Mouse (Mus musculus) stomach, embryonic 14.5 days (tissue): ENCODE data around the gene Ripk3. TPM values are rescaled to one million over a fixed set of nuclear protein-coding genes. Genes with fewer than 3 reads are reported as not detected.

ENCODE experiments used
- ATAC-seq: fragments of 200-750 bp; cut with Nextera tagmentation; 2 replicates; pipeline ENCODE4 v1.8.0; 2017; ENCODE audit warnings: low read depth, moderate TSS enrichment; ENCODE audit not compliant: insufficient number of reproducible peaks, insufficient read depth, low FRiP score
- H3K27ac ChIP-seq: fragments of 300-500 bp; sonication (generic); 2 replicates; pipeline ENCODE4 v1.5.1; 2014; ENCODE audit warnings: mild to moderate bottlenecking, low read length, moderate library complexity, mixed read lengths
- H3K27me3 ChIP-seq: fragments of 300-500 bp; sonication (generic); 2 replicates; pipeline ENCODE4 v1.6.1; 2014; ENCODE audit warnings: low read length, control low read depth, mixed read lengths; ENCODE audit not compliant: control insufficient read depth, insufficient read depth
- H3K36me3 ChIP-seq: fragments of 300-500 bp; sonication (generic); 2 replicates; pipeline ENCODE4 v1.6.1; 2014; ENCODE audit warnings: mild to moderate bottlenecking, control low read depth, low read length, moderate library complexity, mixed read lengths; ENCODE audit not compliant: control insufficient read depth, insufficient read depth
- H3K4me1 ChIP-seq: fragments of 300-500 bp; sonication (generic); 2 replicates; pipeline ENCODE4 v1.6.1; 2014; ENCODE audit warnings: low read length, control low read depth, mixed read lengths; ENCODE audit not compliant: control insufficient read depth, insufficient read depth
- H3K4me2 ChIP-seq: fragments of 300-500 bp; sonication (generic); replicated peaks from 2 replicates; pipeline ENCODE4 v1.6.1; 2014; ENCODE audit warnings: low read depth, low read length, control low read depth
- H3K4me3 ChIP-seq: fragments of 300-500 bp; sonication (generic); 2 replicates; pipeline ENCODE4 v1.5.1; 2014; ENCODE audit warnings: low read depth, low read length, control low read depth
- H3K9ac ChIP-seq: fragments of 300-500 bp; sonication (generic); replicated peaks from 2 replicates; pipeline ENCODE4 v1.6.1; 2014; ENCODE audit warnings: low read depth, mild to moderate bottlenecking, control low read depth, low read length, moderate library complexity, mixed read lengths
- H3K9me3 ChIP-seq: fragments of 300-500 bp; sonication (generic); 2 replicates; pipeline ENCODE4 v1.6.1; 2016; ENCODE audit warnings: low read depth, low read length, control low read depth; ENCODE audit not compliant: control insufficient read depth
- WGBS: fragments of 180-500 bp; shearing (Covaris S2); extraction: QIAGEN DNeasy Blood & Tissue Kit; methylation state at CpG from one replicate; pipeline ENCODE4 v1.1.7; 2014; 5-methylcytosine and 5-hydroxymethylcytosine counted together
- polyA plus RNA-seq: library from polyadenylated mRNA; unstranded; fragments of >200 nt; fragmentation: Nextera tagmentation; extraction: Ambion mirVana; gene quantifications from 2 replicates; pipeline ENCODE4 v1.2.1, GENCODE M21; 2014

The Ripk3 gene
- polyA plus RNA-seq, 1 experiment from 2014 or later, result 25.3 TPM

GRCm38 (mm10) chr14:55785195-55785594, 3.5 kb downstream of the Ripk3 start:
- Histone ChIP-seq H3K4me1 (peaks cover 19% of the 10 kb centered on the region; the same call in 1 of the 2 replicates), H3K9ac (no peak overlapping the region), H3K27me3 (peaks cover 6% of the 10 kb centered on the region), H3K27ac (no peak overlapping the region), H3K4me3 (no peak overlapping the region), H3K9me3 (no peaks in the 10 kb centered on the region), H3K4me2 (no peak overlapping the region), H3K36me3 (no peaks in the 10 kb centered on the region)
- 33% methylated on average over 6 of the region's 6 CpGs for WGBS
- no peak for ATAC-seq

GRCm38 (mm10) chr14:55783958-55784235, 4.8 kb downstream of the Ripk3 start, which contains the start of gene Adcy4:
Gene Adcy4, minus strand, starts transcription at chr14:55784095.
- Histone ChIP-seq H3K9ac (no peak within 1 kb of the TSS), H3K27ac (peak within 1 kb of the TSS; percentile 58; the same call in 1 of the 2 replicates), H3K9me3 (no peaks in the 10 kb centered on the region), H3K4me2 (peak within 1 kb of the TSS; percentile 78), H3K36me3 (no peaks in the 10 kb centered on the region), H3K4me3 (peak within 1 kb of the TSS; percentile 40), H3K4me1 (peaks cover 19% of the 10 kb centered on the region; the same call in 1 of the 2 replicates), H3K27me3 (peaks cover 6% of the 10 kb centered on the region)
- 9% methylated on average over 13 of the region's 13 CpGs for WGBS
- ATAC-seq, result 0 out of 2 replicates have a peak, but pooled peaks have one; percentile 10

GRCm38 (mm10) chr14:55783171-55783957, 5.3 kb downstream of the Ripk3 start:
- no peak for ATAC-seq
- H3K4me3 ChIP-seq, result peak overlapping the region; percentile 40
- H3K4me2 ChIP-seq, result peak overlapping the region; percentile 78
- H3K27me3 ChIP-seq, result peaks cover 6% of the 10 kb centered on the region
- 4% methylated on average over 31 of the region's 31 CpGs for WGBS
- no peaks in the 10 kb centered on the region for H3K36me3 ChIP-seq
- H3K27ac ChIP-seq, result peak overlapping the region; percentile 58; the same call in 1 of the 2 replicates
- H3K9ac ChIP-seq, result no peak overlapping the region
- peaks cover 19% of the 10 kb centered on the region; the same call in 1 of the 2 replicates for H3K4me1 ChIP-seq
- no peaks in the 10 kb centered on the region for H3K9me3 ChIP-seq

- no peaks in the 10 kb centered on the region for H3K9me3 ChIP-seq
- H3K27ac ChIP-seq, result peak overlapping the region; percentile 27; the same call in 1 of the 2 replicates
- no peak overlapping the region for H3K9ac ChIP-seq
- WGBS, result 59% methylated on average over 9 of the region's 9 CpGs
- H3K4me1 ChIP-seq, result peaks cover 17% of the 10 kb centered on the region
- peak overlapping the region; percentile 78 for H3K4me2 ChIP-seq
- H3K4me3 ChIP-seq, result peak overlapping the region; percentile 40; the same call in 1 of the 2 replicates
- H3K36me3 ChIP-seq, result no peaks in the 10 kb centered on the region
- H3K27me3 ChIP-seq, result no peaks in the 10 kb centered on the region; the same call in 1 of the 2 replicates
- ATAC-seq, result no peak
Measured at GRCm38 (mm10) chr14:55782361-55782960, 6.2 kb downstream of the Ripk3 start.

GRCm38 (mm10) chr14:55781310-55781709, 7.4 kb downstream of the Ripk3 start:
- Histone ChIP-seq H3K9me3 (no peaks in the 10 kb centered on the region), H3K4me2 (0 out of 2 replicates have a peak overlapping the region, but pooled peaks have one; percentile 26), H3K4me1 (peaks cover 20% of the 10 kb centered on the region), H3K36me3 (no peaks in the 10 kb centered on the region), H3K9ac (no peak overlapping the region), H3K27ac (no peak overlapping the region), H3K4me3 (0 out of 2 replicates have a peak overlapping the region, but pooled peaks have one; percentile 6), H3K27me3 (no peaks in the 10 kb centered on the region; the same call in 1 of the 2 replicates)
- 19% methylated on average over 14 of the region's 14 CpGs for WGBS
- ATAC-seq, result peak; percentile 35; the same call in 1 of the 2 replicates

- Histone ChIP-seq H3K9me3 (no peaks in the 10 kb centered on the region), H3K4me3 (no peak overlapping the region), H3K27me3 (no peaks in the 10 kb centered on the region; the same call in 1 of the 2 replicates), H3K27ac (no peak overlapping the region), H3K9ac (no peak overlapping the region), H3K4me1 (peaks cover 20% of the 10 kb centered on the region), H3K4me2 (no peak overlapping the region), H3K36me3 (no peaks in the 10 kb centered on the region)
- no peak for ATAC-seq
- 82% methylated on average over 11 of the region's 11 CpGs for WGBS
Measured at GRCm38 (mm10) chr14:55780736-55781135, 7.9 kb downstream of the Ripk3 start.

GRCm38 (mm10) chr14:55779656-55780055, 9.0 kb downstream of the Ripk3 start:
- ATAC-seq, result no peak
- WGBS, result 53% methylated on average over 16 of the region's 16 CpGs
- no peak overlapping the region for H3K27ac ChIP-seq
- H3K4me2 ChIP-seq, result no peak overlapping the region
- no peak overlapping the region for H3K4me3 ChIP-seq
- peaks cover 20% of the 10 kb centered on the region for H3K4me1 ChIP-seq
- H3K27me3 ChIP-seq, result no peaks in the 10 kb centered on the region
- H3K36me3 ChIP-seq, result no peaks in the 10 kb centered on the region
- H3K9me3 ChIP-seq, result no peaks in the 10 kb centered on the region
- H3K9ac ChIP-seq, result no peak overlapping the region

- Histone ChIP-seq H3K9ac (no peak overlapping the region), H3K27ac (no peak overlapping the region), H3K4me1 (peaks cover 19% of the 10 kb centered on the region), H3K36me3 (no peaks in the 10 kb centered on the region), H3K4me2 (no peak overlapping the region), H3K27me3 (no peaks in the 10 kb centered on the region), H3K9me3 (no peaks in the 10 kb centered on the region), H3K4me3 (no peak overlapping the region)
- ATAC-seq, result no peak
- WGBS, result 87% methylated on average over 15 of the region's 15 CpGs
Measured at GRCm38 (mm10) chr14:55778686-55779085, 10.0 kb downstream of the Ripk3 start.
